Mouse (Mus musculus) left cerebral cortex, adult 18-20 months (tissue): ENCODE results near the gene Arhgap18. TPM values are rescaled to one million over a fixed set of nuclear protein-coding genes. Genes with fewer than 3 reads are reported as not detected.

Experiments
- DNase-seq, 2 experiments: peaks; one replicate each; pipeline ENCODE4 v3.0.0; 2021 to 2022; ENCODE audit warnings: low spot score in 2 of 2, mixed read lengths in 1 of 2
- total RNA-seq, 2 experiments: library from RNA; stranded (reverse); gene quantifications; 2 replicates each; pipeline ENCODE4 v1.2.3; 2021

Gene Arhgap18
- total RNA-seq, 2 experiments from 2014 or later, result 10.3 to 11.7 TPM

GRCm38 (mm10) chr10:26828412-26829137 is 75.4 kb downstream of the Arhgap18 start:
- no peak for DNase-seq

GRCm38 (mm10) chr10:26832068-26832467 is 78.8 kb downstream of the Arhgap18 start:
- no peak for DNase-seq

GRCm38 (mm10) chr10:26832669-26833249 is 79.5 kb downstream of the Arhgap18 start:
- no peak for DNase-seq

GRCm38 (mm10) chr10:26833393-26833792 is 80.2 kb downstream of the Arhgap18 start:
- DNase-seq, result no peak

- no peak for DNase-seq
These were observed 96.1 kb downstream of the Arhgap18 start for GRCm38 (mm10) chr10:26849311-26849710.

GRCm38 (mm10) chr10:26849854-26850253 is 96.6 kb downstream of the Arhgap18 start:
- DNase-seq, result no peak

GRCm38 (mm10) chr10:26854556-26855100 is 101.4 kb downstream of the Arhgap18 start:
- no peak for DNase-seq

GRCm38 (mm10) chr10:26855851-26856535 is 102.8 kb downstream of the Arhgap18 start:
- no peak for DNase-seq

GRCm38 (mm10) chr10:26857583-26857982 is 104.4 kb downstream of the Arhgap18 start:
- DNase-seq, result no peak

GRCm38 (mm10) chr10:26858537-26858936 is 105.3 kb downstream of the Arhgap18 start:
- no peak for DNase-seq

- DNase-seq, result no peak
These were observed 108.0 kb downstream of the Arhgap18 start for GRCm38 (mm10) chr10:26861231-26861630.

- DNase-seq, result no peak
These were observed 109.0 kb downstream of the Arhgap18 start for GRCm38 (mm10) chr10:26862207-26862606.

- DNase-seq, result no peak
These were observed 110.8 kb downstream of the Arhgap18 start for GRCm38 (mm10) chr10:26863982-26864381.

- no peak for DNase-seq
These were observed 117.6 kb downstream of the Arhgap18 start for GRCm38 (mm10) chr10:26870802-26871201.

- peak; percentile 17 to 28 for DNase-seq
These were observed 124.1 kb downstream of the Arhgap18 start for GRCm38 (mm10) chr10:26877309-26877708.

GRCm38 (mm10) chr10:26878924-26879600 is 125.8 kb downstream of the Arhgap18 start:
- no peak for DNase-seq

GRCm38 (mm10) chr10:26884949-26885348 is 131.7 kb downstream of the Arhgap18 start:
- DNase-seq, result peak; percentile 15 to 18

- no peak for DNase-seq
These were observed 136.0 kb downstream of the Arhgap18 start for GRCm38 (mm10) chr10:26889226-26889625.

GRCm38 (mm10) chr10:26889754-26890153 is 136.5 kb downstream of the Arhgap18 start:
- no peak for DNase-seq

- DNase-seq, result peak; percentile 56 to 70
These were observed 137.2 kb downstream of the Arhgap18 start for GRCm38 (mm10) chr10:26890269-26890955.

GRCm38 (mm10) chr10:26893091-26893490 is 139.9 kb downstream of the Arhgap18 start:
- DNase-seq, result no peak
